Mouse (Mus musculus): ENCODE results near the gene Caskin1. TPM values are rescaled to one million over a fixed set of nuclear protein-coding genes. Genes with fewer than 3 reads are reported as not detected.

Gene Caskin1
- total RNA-seq, 2 experiments from 2014 or later = 0.09 to 0.17 TPM

DNA sequence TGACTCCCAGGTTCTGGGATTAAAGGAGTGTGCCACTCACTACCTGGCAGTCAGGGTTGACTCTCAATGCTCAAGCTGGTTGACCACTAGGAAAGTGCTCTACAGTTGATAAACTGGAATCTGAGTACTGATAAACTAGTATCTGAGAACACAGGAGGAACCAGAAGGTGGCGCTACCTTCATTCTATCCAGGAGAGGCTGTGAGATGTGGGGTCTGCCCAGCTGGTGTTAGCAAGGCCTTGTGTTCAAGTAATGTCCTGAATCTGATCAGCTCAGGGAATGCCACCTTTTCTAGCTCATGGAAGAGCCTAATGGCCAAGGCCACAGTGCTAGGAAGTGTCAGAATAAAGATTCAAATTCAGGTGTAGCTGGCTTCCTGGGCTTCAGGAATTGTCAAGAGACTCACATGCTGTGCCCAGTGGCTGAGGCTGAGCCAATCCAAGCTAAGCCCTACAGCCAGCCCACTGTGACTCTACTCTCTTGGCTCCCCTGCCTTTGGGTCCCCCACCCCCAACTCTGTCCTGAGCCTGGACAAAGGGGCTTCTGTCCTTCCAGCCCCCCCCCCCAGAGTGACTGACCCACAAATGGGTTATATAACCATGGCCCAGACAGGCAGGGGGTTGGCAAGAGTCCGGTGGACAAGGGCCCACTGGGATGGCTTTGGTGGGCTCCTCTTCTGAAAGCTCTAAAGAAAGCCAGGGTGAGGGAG is 6.4 kb downstream of the Caskin1 start:
- peak; percentile 43 for DNase-seq (ENCODE audit: low spot score)

DNA sequence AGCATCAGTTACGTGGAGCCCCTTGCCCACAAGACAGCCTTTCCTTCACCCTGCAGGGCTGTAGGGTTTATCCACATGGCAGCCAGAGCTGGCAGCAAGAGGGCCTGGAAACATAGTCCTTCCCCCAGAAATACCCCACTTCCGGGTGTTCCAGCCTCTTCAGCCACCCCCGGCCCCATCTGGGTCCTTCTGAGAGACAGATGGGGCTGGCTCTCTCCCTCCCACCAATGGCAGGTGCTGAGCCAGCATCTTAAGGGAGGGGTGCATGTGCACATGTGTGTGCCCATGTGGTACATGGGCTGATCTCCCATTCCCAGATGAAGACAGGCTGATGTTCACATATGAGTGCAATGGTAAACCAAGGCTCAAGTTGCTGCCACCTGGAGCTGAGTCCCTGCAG is 7.0 kb downstream of the Caskin1 start:
- no peak for DNase-seq (ENCODE audit: low spot score)

DNA sequence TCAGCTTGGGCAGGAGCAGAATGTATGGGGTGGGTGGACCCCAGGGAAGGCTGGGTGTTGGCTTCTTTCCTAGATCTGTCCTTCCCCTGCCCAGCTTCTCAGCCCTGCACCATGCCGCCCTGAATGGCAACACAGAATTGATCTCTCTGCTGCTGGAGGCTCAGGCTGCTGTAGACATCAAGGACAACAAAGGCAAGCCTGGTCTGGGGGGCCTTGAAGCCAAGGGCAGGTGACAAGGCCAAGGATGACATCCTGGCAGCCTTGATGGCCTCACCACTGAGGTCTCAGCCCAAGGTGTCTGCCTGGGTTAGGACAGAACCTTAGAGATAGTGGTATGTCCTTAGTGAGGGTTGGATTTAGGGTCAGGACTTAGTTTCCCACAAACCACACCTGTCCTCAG is 7.6 kb downstream of the Caskin1 start:
- no peak for DNase-seq (ENCODE audit: low spot score)

DNA sequence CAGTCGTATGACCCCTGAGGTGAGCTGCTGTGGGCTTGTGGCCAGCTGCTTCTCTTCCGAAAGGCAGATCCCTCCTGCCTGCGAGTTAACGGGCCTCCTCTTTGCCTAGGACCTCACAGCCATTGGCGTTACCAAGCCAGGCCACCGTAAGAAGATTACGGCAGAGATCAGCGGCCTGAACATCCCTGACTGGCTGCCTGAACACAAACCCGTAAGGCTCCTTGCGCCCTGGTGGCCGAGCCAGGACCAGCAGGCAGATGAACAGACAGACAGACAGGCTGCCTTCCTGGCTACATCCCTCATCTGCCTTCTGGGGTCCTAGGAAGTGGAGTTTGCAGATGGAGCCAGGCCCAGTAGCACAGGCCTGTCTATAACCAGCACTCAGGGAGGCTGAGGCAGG is 13.8 kb downstream of the Caskin1 start:
- DNase-seq (ENCODE audit: low spot score) = no peak

DNA sequence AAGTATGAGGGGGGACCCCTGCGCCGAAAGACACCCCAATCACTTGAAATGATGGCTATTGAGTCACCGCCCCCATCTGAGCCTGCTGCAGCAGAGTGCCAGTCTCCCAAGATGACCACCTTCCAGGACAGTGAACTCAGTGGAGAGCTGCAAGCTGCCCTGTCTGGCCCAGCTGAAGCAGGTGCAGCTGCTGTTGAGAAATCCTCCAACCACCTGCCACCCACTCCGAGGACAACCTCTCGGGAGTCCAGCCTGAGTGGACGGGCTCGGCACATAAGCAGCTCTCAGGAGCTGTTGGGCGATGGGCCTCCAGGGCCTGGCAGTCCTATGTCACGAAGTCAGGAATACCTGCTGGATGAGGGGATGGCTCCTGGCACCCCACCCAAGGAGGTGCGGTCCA is 15.7 kb downstream of the Caskin1 start:
- no peak for DNase-seq (ENCODE audit: low spot score)

DNA sequence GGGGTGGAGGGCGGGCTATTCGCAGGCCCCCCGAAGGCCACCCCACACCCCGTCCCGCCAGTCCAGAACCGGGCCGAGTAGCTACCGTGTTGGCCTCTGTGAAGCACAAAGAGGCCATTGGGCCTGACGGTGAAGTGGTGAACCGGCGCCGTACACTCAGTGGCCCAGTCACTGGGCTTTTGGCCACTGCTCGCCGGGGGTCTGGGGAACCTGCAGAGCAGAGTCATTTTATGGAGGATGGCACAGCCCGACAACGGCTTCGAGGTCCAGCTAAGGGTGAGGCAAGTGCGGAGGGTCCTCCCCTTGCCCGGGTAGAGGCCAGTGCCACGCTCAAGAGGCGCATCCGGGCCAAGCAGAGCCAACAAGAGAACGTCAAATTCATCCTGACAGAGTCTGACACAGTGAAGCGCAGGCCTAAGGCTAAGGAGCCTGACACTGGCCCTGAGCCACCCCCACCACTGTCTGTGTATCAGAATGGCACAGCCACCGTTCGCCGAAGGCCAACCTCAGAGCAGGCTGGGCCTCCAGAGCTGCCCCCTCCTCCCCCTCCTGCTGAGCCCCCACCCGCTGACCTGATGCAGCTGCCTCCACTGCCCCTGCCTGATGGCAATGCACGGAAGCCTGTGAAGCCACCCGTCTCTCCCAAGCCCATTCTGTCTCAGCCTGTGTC is 17.0 kb downstream of the Caskin1 start:
- DNase-seq (ENCODE audit: low spot score) = no peak

DNA sequence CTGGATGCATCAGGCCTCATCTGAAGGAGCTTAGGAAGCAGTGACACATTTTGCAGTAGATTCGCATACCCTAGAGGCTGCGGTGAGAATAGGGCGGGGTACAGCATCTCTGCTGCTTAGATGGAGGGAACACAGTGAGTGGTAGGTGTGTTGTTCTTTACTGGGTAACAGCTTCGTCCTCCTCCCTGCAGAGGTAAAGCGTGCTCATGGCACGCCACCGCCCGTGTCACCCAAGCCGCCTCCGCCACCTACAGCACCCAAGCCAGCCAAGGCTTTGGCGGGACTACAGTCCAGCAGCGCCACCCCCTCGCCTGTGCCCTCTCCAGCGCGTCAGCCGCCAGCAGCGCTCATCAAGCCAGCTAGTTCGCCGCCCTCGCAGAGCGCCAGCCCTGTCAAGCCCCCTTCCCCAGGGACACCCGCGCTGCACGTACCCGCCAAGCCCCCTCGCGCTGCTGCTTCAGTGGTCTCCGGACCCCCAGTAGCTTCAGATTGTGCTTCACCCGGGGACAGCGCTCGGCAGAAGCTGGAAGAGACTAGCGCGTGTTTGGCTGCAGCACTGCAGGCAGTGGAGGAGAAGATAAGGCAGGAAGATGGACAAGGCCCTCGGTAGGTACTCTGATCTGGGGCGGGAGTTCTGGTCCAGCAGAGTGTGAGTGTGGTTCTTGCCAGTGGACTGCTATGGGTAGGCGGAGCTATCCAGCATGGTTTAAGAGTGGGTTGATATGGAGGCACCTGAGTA is 18.1 kb downstream of the Caskin1 start:
- peak; percentile 46 for DNase-seq (ENCODE audit: low spot score)

DNA sequence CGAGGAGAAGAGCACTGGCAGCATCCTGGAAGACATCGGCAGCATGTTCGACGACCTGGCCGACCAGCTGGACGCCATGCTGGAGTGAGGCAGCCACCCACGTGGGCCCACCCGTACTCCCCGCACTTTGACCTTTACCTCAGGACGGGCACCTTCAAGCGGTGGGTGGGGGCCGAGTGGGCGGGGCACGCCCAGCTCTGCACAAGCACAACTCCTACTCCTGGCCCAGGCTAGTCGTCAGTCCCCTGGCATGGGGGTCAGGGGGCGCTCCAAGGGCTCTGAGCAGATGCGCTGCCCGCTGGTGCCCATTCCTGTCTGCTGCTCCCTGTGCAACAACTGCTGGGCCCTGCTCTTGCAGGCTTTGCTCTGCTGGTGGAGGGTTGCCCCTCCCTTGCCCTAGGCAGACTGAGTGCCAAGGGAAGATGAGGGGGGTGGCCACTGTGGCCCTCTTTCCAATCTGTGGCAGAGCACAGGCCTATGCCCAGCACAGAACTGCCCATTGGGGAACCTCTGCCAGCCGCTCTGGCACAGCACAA is 18.8 kb downstream of the Caskin1 start:
- no peak for DNase-seq (ENCODE audit: low spot score)

DNA sequence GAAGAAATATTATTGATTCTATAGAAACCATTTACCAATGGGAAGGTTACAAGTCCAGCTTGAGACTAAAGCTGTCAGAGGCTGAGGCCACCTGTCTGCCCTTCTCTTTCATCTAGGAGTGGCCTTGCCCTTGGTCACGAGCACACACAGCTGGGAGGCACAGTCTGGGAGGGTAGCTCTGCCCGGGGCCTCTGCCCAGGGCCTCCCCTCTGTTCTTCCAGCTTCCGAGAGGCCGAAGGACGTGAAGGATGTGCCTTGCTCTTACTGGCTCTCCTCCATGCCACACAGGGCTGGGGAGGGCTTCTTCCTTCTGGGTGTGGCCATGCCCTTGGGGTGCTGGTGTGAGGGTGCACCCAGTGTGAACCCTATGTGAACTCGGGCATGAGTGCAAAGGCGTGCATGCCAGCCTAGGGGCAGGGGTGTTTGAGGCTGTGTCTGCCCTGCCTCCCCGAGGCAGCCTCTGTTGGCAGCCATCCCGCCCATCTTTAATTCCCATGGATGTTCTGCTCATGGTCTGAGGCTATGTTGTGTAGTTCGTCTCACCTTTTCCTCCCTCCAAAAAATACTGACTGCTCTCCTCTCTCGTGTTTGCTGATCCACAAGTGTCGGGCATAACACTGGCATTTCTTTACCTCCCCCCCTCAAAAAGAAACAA is 19.5 kb downstream of the Caskin1 start:
- DNase-seq (ENCODE audit: low spot score) = no peak

DNA sequence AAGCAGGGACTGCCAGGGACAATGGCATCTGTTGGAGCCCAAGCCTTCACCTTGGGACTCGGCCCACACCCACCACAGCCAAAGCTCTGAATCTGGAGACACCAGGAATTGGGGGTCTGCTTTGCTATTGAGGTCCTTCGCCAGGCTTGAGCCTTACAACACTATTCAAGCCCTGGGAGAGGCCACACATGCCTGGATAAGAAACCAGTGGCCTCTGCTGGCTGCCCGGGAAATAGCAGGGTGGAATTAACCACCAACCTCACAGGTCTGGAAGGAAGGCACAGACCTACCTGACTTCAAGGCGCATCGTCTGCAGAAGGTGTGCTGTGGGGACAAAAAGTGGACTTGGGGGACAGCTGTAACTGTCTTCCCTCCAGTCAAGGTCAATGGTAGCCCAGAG is 25.2 kb downstream of the Caskin1 start:
- DNase-seq (ENCODE audit: low spot score) = peak; percentile 35

DNA sequence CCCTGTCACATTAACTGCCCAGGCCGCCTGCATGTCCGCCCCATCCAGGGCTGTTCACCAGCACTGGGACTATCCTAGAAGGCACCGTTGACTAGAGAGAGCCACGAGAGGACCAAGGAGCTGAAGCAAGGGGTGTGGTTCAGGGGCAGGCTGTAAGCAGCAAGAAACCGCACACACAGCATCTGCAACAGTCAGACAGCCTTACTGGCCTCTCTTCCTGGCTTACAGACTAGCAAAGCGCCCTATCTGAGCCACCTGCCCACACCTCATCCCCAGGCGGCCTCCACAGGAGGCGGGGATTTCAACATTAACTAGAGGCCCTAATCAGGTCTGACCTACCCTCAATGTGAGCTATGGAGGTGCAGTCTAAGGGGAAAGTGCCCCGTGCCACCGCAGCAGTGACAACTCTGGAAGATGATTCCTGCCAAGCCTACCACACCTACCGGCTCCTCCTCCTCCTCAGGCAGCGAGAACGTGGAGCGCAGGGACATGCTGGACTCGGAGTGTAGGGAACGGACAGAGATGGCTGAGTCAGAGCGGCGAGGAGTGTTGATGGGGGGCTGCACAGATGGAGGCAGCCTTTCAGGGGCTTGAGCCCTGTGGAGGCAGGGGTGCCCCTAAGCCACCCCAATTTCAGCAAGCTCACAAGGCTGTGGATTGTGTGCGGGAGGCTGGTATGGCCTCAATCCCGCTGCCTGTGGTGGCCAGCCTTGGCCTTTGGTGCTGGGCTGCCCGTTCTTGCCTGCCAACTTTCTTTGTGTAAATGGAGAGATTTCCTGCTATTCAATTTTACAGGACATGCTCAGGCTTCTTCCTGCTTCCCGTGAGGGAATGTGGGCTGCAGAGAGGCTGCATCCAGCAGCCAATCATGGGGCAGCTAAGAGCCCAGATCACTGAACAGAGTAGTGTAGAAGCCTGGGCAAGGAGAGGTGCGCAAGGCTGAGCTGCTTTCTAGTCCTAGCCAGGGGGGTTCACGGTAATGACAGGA is 26.2 kb downstream of the Caskin1 start:
- DNase-seq (ENCODE audit: low spot score) = no peak

DNA sequence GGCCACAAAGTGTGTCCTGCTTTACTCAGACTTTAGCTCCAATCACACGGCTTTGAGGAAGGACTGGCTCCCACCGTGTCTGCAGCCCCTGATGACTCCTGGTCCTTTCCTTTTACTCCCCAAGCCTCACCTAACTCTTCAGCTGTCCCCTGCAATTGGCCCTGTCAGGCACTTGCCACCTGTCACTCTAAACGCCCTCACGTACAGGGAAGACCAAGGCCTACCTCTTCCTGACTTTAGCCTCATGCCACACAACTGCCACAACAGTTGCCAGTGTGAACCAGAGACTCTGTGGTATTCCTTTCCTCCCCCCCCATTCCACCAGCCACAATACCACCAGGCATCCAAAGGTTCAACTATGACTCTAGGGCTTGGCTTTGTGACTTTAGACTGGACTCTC is 32.0 kb downstream of the Caskin1 start:
- DNase-seq (ENCODE audit: low spot score) = no peak

DNA sequence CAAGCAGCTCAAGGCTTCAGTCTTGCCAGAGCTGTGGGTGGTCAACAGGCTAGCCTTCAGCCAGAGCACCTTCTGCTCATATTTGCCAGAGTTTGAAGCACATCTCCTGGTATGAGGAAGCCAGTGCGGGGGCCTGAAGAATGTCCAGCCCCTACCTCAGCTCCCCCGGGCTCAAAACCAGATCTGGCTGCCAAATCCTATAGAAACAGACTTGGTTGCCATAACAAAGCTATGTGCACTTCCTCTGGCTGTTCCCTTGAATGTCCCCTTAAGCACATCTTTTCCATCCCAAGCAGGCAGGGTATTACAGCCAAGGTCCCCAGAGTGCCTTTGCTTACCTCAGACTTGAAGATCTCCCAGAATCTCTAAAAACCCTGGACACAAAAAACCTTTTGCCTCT is 36.3 kb downstream of the Caskin1 start:
- DNase-seq (ENCODE audit: low spot score) = no peak

DNA sequence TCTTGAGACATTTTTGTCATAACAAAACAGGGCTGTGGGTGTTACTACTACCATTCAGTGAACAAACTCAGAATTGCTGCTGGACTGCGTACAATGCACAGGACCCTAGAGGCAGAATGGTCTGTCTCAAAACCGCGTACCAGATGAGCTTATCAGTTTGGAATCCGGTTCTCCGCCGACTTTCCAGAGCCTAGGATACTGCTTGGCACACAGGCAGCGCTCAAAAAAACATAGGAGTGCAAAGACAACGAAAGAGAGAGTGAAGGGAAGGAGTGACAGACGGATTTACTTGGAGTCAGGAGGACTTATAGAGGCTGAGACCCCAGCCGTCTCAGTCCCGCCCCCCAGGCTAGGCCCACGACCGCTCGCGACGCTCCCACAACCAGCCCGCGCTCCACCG is 38.9 kb downstream of the Caskin1 start:
- DNase-seq (ENCODE audit: low spot score) = no peak

DNA sequence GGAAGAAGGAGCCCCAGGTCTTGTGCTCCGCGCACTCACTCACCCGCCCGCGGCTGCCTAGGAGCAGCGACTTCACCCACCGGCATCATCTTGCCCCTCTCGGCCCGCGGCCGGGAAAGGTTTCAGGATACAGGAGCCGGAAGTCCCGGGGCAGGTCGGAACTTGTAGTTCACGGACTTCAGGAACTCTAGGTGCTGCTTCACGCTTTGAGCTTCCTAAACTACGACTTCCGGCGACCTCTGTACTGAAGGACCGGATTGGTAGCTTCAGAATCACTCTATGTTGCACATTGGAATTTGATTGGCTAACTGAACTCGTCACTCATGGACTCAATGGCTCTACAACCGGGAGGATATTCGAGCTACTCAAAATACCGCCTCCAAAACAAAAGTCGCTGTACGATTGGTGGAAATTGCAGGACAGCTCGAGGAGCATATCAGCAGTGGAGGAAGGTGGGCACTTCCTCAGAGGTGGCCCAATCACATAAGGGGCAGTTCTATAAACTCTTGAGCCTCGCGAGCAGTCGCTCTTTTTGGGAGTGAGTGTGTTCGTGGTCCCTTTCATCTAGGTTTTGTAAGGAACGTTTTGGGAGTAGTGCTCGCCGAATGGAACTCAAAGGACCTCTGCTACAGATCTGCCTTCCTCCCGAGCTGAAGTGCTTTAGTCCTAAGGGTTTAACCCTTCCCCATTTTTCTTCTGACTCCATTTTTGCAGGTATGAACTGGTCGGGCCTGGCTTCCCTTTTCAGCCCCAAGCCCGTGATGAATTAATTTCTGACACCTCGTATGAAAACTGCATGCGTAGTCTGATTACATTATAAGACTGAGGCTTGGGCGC is 39.5 kb downstream of the Caskin1 start, which contains the start of gene Traf7:
TSS of gene Traf7 (minus strand) at position 216 of the 837 bp plus-strand sequence.
- DNase-seq (ENCODE audit: low spot score) = peak; percentile 97

DNA sequence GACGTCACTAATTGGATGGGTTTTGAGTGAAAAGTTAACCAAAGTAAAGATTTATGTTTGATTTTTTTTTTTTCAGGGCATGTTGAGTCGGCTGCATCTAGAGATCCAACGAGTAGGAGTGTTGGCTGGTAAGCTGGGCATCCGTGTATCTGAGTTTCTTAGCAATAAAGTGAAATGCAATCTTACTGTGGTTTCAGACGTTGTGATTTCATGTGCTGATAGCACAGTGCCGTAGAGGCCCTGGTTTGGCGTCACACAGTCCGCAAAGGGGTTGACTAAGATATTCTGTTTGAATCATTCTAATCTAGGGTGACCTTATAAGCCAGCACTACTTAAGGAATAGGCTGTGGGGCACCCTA is 40.1 kb downstream of the Caskin1 start:
- DNase-seq (ENCODE audit: low spot score) = no peak

DNA sequence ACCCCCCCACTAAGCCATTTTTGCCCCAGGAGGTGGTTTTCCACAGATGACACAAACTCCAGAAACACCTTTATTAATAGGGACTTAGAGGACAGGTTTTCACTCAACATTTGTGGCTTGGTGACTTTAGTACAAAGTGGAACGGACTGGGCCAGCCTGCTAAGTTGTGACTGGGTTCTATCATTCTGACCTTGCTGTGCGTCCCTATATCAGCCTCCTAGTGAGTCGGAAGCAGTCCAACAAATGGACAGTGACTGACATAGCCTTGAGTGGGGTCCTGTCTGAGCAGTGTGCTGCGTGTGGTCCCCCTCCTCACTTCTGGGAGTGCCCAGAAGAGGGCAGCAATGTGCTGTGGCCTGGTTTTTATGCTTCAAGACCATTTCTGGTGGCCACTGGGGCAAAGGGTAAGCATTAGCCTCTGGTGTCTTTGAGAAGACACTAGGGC is 40.6 kb downstream of the Caskin1 start:
- peak; percentile 42 for DNase-seq (ENCODE audit: low spot score)

DNA sequence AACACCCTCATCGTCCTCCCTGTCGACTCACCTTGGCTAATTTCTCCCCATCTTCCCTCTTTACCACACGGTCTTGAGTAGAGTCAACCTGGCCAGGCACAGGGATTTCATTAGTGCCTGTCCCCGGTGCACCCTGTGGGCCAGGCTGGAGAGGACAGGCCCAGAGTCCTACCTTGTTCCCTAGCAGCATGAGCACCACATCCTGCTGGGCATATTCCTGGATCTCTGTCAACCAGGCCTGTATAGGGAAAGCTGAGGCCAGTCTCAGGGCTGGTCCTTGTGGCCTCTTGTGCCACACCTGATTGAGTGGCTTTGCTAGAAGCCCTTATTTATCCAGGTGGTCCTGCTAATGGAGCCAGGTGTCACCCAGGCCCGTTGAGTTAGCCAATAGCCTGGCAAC is 41.5 kb downstream of the Caskin1 start:
- no peak for DNase-seq (ENCODE audit: low spot score)

DNA sequence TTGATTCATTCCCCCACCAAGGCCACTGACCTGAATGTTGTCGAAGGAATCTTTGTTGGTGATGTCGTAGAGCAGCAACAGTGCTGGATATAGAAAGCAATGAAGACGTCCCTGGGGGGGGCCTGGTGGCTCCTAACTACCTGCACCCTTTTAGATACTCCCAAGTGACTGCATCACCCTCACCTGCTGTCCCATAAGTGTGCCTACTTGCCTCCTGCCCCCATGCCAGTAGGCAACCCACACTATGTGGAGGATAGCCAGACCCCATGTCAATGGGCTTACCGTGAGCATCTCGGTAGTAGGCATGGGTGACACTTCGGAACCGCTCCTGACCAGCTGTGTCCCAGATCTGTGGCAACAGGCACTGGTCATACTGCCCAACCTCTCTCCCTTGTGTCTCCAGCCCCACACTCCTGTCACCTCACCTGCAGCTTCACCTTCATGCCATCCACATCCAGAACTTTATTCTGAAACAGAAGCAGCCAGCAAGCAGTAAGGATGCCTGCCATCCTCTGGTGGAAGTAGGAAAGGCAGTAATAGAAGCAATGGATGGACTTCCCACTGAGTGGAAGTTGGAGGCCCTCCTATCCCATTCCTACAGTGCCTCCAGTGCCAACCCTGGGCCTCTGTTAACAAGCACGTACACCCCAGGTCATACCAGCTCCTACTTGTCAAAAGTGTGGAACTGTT is 42.1 kb downstream of the Caskin1 start:
- no peak for DNase-seq (ENCODE audit: low spot score)

All from gastrocnemius, adult 18-20 months (tissue).